Mouse (Mus musculus): Measurements from ENCODE around the gene Ssxb6.
"Not testable (repeated sequence)": the region's sequence is repeated elsewhere in the genome, so short reads cannot be mapped to it uniquely, and the experiment has no call there.

The Ssxb6 gene

GRCm38 (mm10) chrX:8548155-8548554 is at the start of gene Ssxb6:
TSS of gene Ssxb6 (minus strand) at chrX:8548255.
- DNase-seq (ENCODE audit: low read depth in 1 of 2, low spot score in 2 of 2), result not testable (repeated sequence)

- DNase-seq (ENCODE audit: low read depth in 1 of 2, low spot score in 2 of 2), result not testable (repeated sequence)
Measured at GRCm38 (mm10) chrX:8591716-8592115, 43.7 kb upstream of the Ssxb6 start, which contains the start of gene Ssxb3. TSS of gene Ssxb3 (minus strand) at chrX:8591816.

- DNase-seq (ENCODE audit: low read depth in 1 of 2, low spot score in 2 of 2), result no peak
Measured at GRCm38 (mm10) chrX:8524854-8525253, 23.2 kb downstream of the Ssxb6 start, which contains the start of gene Gm14459. TSS of gene Gm14459 (minus strand) at chrX:8524954.
